Mouse (Mus musculus) brown adipose tissue, adult 24 weeks (tissue): ENCODE data around the gene Hsd17b11. TPM values are rescaled to one million over a fixed set of nuclear protein-coding genes. Genes with fewer than 3 reads are reported as not detected.
"Not testable (repeated sequence)": the region's sequence is repeated elsewhere in the genome, so short reads cannot be mapped to it uniquely, and the experiment has no call there.

ENCODE experiments used
- H3K27ac ChIP-seq: fragments of 200-500 bp; replicated peaks from 2 replicates; pipeline ENCODE4 v1.5.1; 2012; ENCODE audit warnings: low read depth, mild to moderate bottlenecking, low read length
- H3K4me1 ChIP-seq: fragments of 200-500 bp; 2 replicates; pipeline ENCODE4 v1.6.1; 2012; ENCODE audit warnings: low read length, mixed read lengths; ENCODE audit not compliant: control insufficient read depth, insufficient read depth, insufficient read length
- H3K4me3 ChIP-seq: fragments of 200-500 bp; 2 replicates; pipeline ENCODE4 v1.5.1; 2012; ENCODE audit warnings: low read depth, mild to moderate bottlenecking, low read length, moderate library complexity; ENCODE audit not compliant: insufficient read depth
- polyA plus RNA-seq: library from polyadenylated mRNA; stranded (reverse); fragments of >200 nt; gene quantifications from 2 replicates; pipeline ENCODE4 v1.2.4, GENCODE M21; 2012; ENCODE audit not compliant: missing spikeins, insufficient read depth, insufficient read length

Hsd17b11 gene
- polyA plus RNA-seq, 1 experiment = 34.8 TPM

- H3K4me3 ChIP-seq = no peak overlapping the region
- H3K4me1 ChIP-seq = no peaks in the 10 kb centered on the region
- H3K27ac ChIP-seq = no peak overlapping the region
These were observed 43.7 kb downstream of the Hsd17b11 start for GRCm38 (mm10) chr5:103977907-103978570.

GRCm38 (mm10) chr5:103977297-103977696, 44.4 kb downstream of the Hsd17b11 start, which contains the start of gene Hsd17b13:
TSS of gene Hsd17b13 (minus strand) at chr5:103977410.
- Histone ChIP-seq H3K4me1 (no peaks in the 10 kb centered on the region), H3K27ac (no peak within 1 kb of the TSS), H3K4me3 (no peak within 1 kb of the TSS)

GRCm38 (mm10) chr5:103975736-103976135, 46.0 kb downstream of the Hsd17b11 start:
- H3K27ac ChIP-seq = no peak overlapping the region
- no peaks in the 10 kb centered on the region for H3K4me1 ChIP-seq
- no peak overlapping the region for H3K4me3 ChIP-seq

- no peak overlapping the region for H3K27ac ChIP-seq
- no peaks in the 10 kb centered on the region for H3K4me1 ChIP-seq
- H3K4me3 ChIP-seq = peak overlapping the region; percentile 34; the same call in 1 of the 2 replicates
These were observed 48.9 kb downstream of the Hsd17b11 start for GRCm38 (mm10) chr5:103972801-103973200.

GRCm38 (mm10) chr5:103972379-103972778, 49.3 kb downstream of the Hsd17b11 start:
- Histone ChIP-seq H3K27ac (no peak overlapping the region), H3K4me3 (peak overlapping the region; percentile 35), H3K4me1 (no peaks in the 10 kb centered on the region)

GRCm38 (mm10) chr5:103971051-103971450, 50.7 kb downstream of the Hsd17b11 start:
- no peaks in the 10 kb centered on the region for H3K4me1 ChIP-seq

GRCm38 (mm10) chr5:103962935-103963429, 58.7 kb downstream of the Hsd17b11 start:
- Histone ChIP-seq H3K4me1 (no peaks in the 10 kb centered on the region), H3K27ac (no peak overlapping the region), H3K4me3 (no peak overlapping the region)

More at GRCm38 (mm10) chr5:103971051-103971450, 50.7 kb downstream of the Hsd17b11 start:
- no peak overlapping the region for H3K4me3 ChIP-seq
- H3K27ac ChIP-seq = no peak overlapping the region

- Histone ChIP-seq H3K4me3 (no peak overlapping the region), H3K27ac (no peak overlapping the region), H3K4me1 (no peaks in the 10 kb centered on the region)
These were observed 67.1 kb downstream of the Hsd17b11 start for GRCm38 (mm10) chr5:103954638-103955037.

GRCm38 (mm10) chr5:103953135-103954083, 68.3 kb downstream of the Hsd17b11 start:
- Histone ChIP-seq H3K4me1 (no peaks in the 10 kb centered on the region), H3K27ac (no peak overlapping the region), H3K4me3 (no peak overlapping the region)

- not testable (repeated sequence) for H3K4me1 ChIP-seq, H3K4me3 ChIP-seq, H3K27ac ChIP-seq
These were observed 71.6 kb downstream of the Hsd17b11 start for GRCm38 (mm10) chr5:103950138-103950537.

GRCm38 (mm10) chr5:103943183-103943582, 78.5 kb downstream of the Hsd17b11 start:
- no peak overlapping the region for H3K4me3 ChIP-seq
- no peak overlapping the region for H3K27ac ChIP-seq
- H3K4me1 ChIP-seq = no peaks in the 10 kb centered on the region

- Histone ChIP-seq H3K4me3 (no peak overlapping the region), H3K4me1 (no peaks in the 10 kb centered on the region), H3K27ac (no peak overlapping the region)
These were observed 81.9 kb downstream of the Hsd17b11 start for GRCm38 (mm10) chr5:103939856-103940255.
